Mouse (Mus musculus): ENCODE measurements around the gene Snx27. TPM values are rescaled to one million over a fixed set of nuclear protein-coding genes. Genes with fewer than 3 reads are reported as not detected.

The Snx27 gene
- total RNA-seq (2015) (21.9 and 22.5 TPM in 2 replicates), total RNA-seq (2017) (23.2 and 36.4 TPM in 2 replicates)

GRCm38 (mm10) chr3:94582456-94582891, at the start of gene Snx27:
Gene Snx27, minus strand, starts transcription at chr3:94582716.
- ATAC-seq (replicated peaks; ENCODE audit: poor library complexity) = peak; percentile 92

GRCm38 (mm10) chr3:94629876-94630275, 47.4 kb upstream of the Snx27 start:
- ATAC-seq (replicated peaks; ENCODE audit: poor library complexity) = no peak

GRCm38 (mm10) chr3:94628712-94629111, 46.2 kb upstream of the Snx27 start:
- ATAC-seq (replicated peaks; ENCODE audit: poor library complexity) = no peak

- no peak for ATAC-seq (replicated peaks; ENCODE audit: poor library complexity)
These were observed 41.8 kb upstream of the Snx27 start for GRCm38 (mm10) chr3:94624281-94624680.

- no peak for ATAC-seq (replicated peaks; ENCODE audit: poor library complexity)
These were observed 40.0 kb upstream of the Snx27 start for GRCm38 (mm10) chr3:94622550-94622949.

GRCm38 (mm10) chr3:94621740-94622507, 39.4 kb upstream of the Snx27 start:
- no peak for ATAC-seq (replicated peaks; ENCODE audit: poor library complexity)

- peak; percentile 76 for ATAC-seq (replicated peaks; ENCODE audit: poor library complexity)
These were observed 34.2 kb upstream of the Snx27 start for GRCm38 (mm10) chr3:94616717-94617116.

- no peak for ATAC-seq (replicated peaks; ENCODE audit: poor library complexity)
These were observed 30.9 kb upstream of the Snx27 start for GRCm38 (mm10) chr3:94613258-94613878.

- ATAC-seq (replicated peaks; ENCODE audit: poor library complexity) = no peak
These were observed 29.8 kb upstream of the Snx27 start for GRCm38 (mm10) chr3:94612274-94612673.

GRCm38 (mm10) chr3:94611834-94612233, 29.3 kb upstream of the Snx27 start:
- ATAC-seq (replicated peaks; ENCODE audit: poor library complexity) = peak; percentile 29; the same call in 1 of the 2 replicates

GRCm38 (mm10) chr3:94611343-94611742, 28.8 kb upstream of the Snx27 start:
- ATAC-seq (replicated peaks; ENCODE audit: poor library complexity) = no peak

GRCm38 (mm10) chr3:94610581-94610980, 28.1 kb upstream of the Snx27 start:
- no peak for ATAC-seq (replicated peaks; ENCODE audit: poor library complexity)

- ATAC-seq (replicated peaks; ENCODE audit: poor library complexity) = peak; percentile 77
These were observed 27.1 kb upstream of the Snx27 start for GRCm38 (mm10) chr3:94609621-94610020.

- peak; percentile 93 for ATAC-seq (replicated peaks; ENCODE audit: poor library complexity)
These were observed 19.4 kb upstream of the Snx27 start for GRCm38 (mm10) chr3:94601959-94602358.

- ATAC-seq (replicated peaks; ENCODE audit: poor library complexity) = peak; percentile 56
These were observed 14.8 kb upstream of the Snx27 start for GRCm38 (mm10) chr3:94597224-94597779.

- peak; percentile 64 for ATAC-seq (replicated peaks; ENCODE audit: poor library complexity)
These were observed 13.4 kb upstream of the Snx27 start for GRCm38 (mm10) chr3:94595871-94596287.

GRCm38 (mm10) chr3:94591066-94591465, 8.6 kb upstream of the Snx27 start:
- ATAC-seq (replicated peaks; ENCODE audit: poor library complexity) = no peak

- peak; percentile 95 for ATAC-seq (replicated peaks; ENCODE audit: poor library complexity)
These were observed 5.4 kb upstream of the Snx27 start for GRCm38 (mm10) chr3:94587962-94588361.

- ATAC-seq (replicated peaks; ENCODE audit: poor library complexity) = peak; percentile 51
These were observed 428 bp upstream of the Snx27 start for GRCm38 (mm10) chr3:94582944-94583343.

GRCm38 (mm10) chr3:94581793-94582455, 592 bp downstream of the Snx27 start:
- peak; percentile 50 for ATAC-seq (replicated peaks; ENCODE audit: poor library complexity)

- peak; percentile 16; the same call in 1 of the 2 replicates for ATAC-seq (replicated peaks; ENCODE audit: poor library complexity)
These were observed 1.3 kb downstream of the Snx27 start for GRCm38 (mm10) chr3:94581138-94581780.

Measured in megakaryocyte progenitor cell, adult 5-6 weeks (primary cell).